Mouse (Mus musculus) hindbrain, embryonic 14.5 days (tissue): ENCODE measurements around the gene Cd36. TPM values are rescaled to one million over a fixed set of nuclear protein-coding genes. Genes with fewer than 3 reads are reported as not detected.

Experiments
- ATAC-seq: fragments of 200-750 bp; cut with Nextera tagmentation; 2 replicates; pipeline ENCODE4 v1.8.0; 2017; ENCODE audit warnings: moderate number of reproducible peaks, mild to moderate bottlenecking, moderate TSS enrichment, moderate library complexity; ENCODE audit not compliant: low FRiP score
- DNase-seq: peaks from one replicate; pipeline ENCODE4 v3.0.0-alpha.2; 2015; ENCODE audit warnings: low spot score
- H3K27ac ChIP-seq: fragments of 300-500 bp; sonication (generic); 2 replicates; pipeline ENCODE4 v1.5.1; 2014; ENCODE audit warnings: mild to moderate bottlenecking, moderate library complexity
- H3K27me3 ChIP-seq: fragments of 300-500 bp; sonication (generic); 2 replicates; pipeline ENCODE4 v1.6.1; 2014; ENCODE audit warnings: mild to moderate bottlenecking, low read length, mixed read lengths; ENCODE audit not compliant: control insufficient read depth, insufficient read depth
- H3K36me3 ChIP-seq: fragments of 300-500 bp; sonication (generic); replicated peaks from 2 replicates; pipeline ENCODE4 v1.6.1; 2014; ENCODE audit not compliant: control insufficient read depth, insufficient read depth
- H3K4me1 ChIP-seq: fragments of 300-500 bp; sonication (generic); replicated peaks from 2 replicates; pipeline ENCODE4 v1.6.1; 2014; ENCODE audit warnings: antibody characterized with exemption, low read length, mixed read lengths; ENCODE audit not compliant: control insufficient read depth, insufficient read depth
- H3K4me2 ChIP-seq: fragments of 300-500 bp; sonication (generic); replicated peaks from 2 replicates; pipeline ENCODE4 v1.6.1; 2014; ENCODE audit warnings: mild to moderate bottlenecking, moderate library complexity
- H3K4me3 ChIP-seq: fragments of 300-500 bp; sonication (generic); replicated peaks from 2 replicates; pipeline ENCODE4 v1.5.1; 2014; ENCODE audit warnings: mild to moderate bottlenecking, low read length
- H3K9ac ChIP-seq: fragments of 300-500 bp; sonication (generic); 2 replicates; pipeline ENCODE4 v1.6.1; 2014
- H3K9me3 ChIP-seq: fragments of 300-500 bp; sonication (generic); 2 replicates; pipeline ENCODE4 v1.6.1; 2016; ENCODE audit warnings: low read length; ENCODE audit not compliant: control insufficient read depth
- WGBS: fragments of 180-500 bp; shearing (Covaris S2); extraction: QIAGEN DNeasy Blood & Tissue Kit; methylation state at CpG from one replicate; pipeline ENCODE4 v1.1.7; 2014; 5-methylcytosine and 5-hydroxymethylcytosine counted together
- polyA plus RNA-seq: library from polyadenylated mRNA; unstranded; fragments of >200 nt; fragmentation: Nextera tagmentation; extraction: Ambion mirVana; gene quantifications from 2 replicates; pipeline ENCODE4 v1.2.1, GENCODE M21; 2014

Cd36 gene
- polyA plus RNA-seq, 1 experiment from 2014 or later = 7.2 TPM

GRCm38 (mm10) chr5:17770328-17770727, 118.3 kb downstream of the Cd36 start:
- Histone ChIP-seq H3K36me3 (no peaks in the 10 kb centered on the region), H3K9me3 (no peaks in the 10 kb centered on the region), H3K4me3 (no peak overlapping the region), H3K9ac (no peak overlapping the region), H3K4me1 (no peaks in the 10 kb centered on the region), H3K27ac (no peak overlapping the region), H3K27me3 (no peaks in the 10 kb centered on the region), H3K4me2 (no peak overlapping the region)
- no peak for ATAC-seq
- whole genome bisulfite sequencing = 99% methylated on average over 2 of the region's 2 CpGs
- no peak for DNase-seq

GRCm38 (mm10) chr5:17766006-17766677, 122.5 kb downstream of the Cd36 start:
- 61% methylated on average over 4 of the region's 4 CpGs for WGBS
- H3K27me3 ChIP-seq = no peaks in the 10 kb centered on the region
- no peak overlapping the region for H3K27ac ChIP-seq
- peak; percentile 69 for ATAC-seq
- no peaks in the 10 kb centered on the region for H3K9me3 ChIP-seq
- DNase-seq = peak; percentile 83
- no peak overlapping the region for H3K9ac ChIP-seq
- H3K36me3 ChIP-seq = no peaks in the 10 kb centered on the region
- H3K4me1 ChIP-seq = no peaks in the 10 kb centered on the region
- H3K4me2 ChIP-seq = no peak overlapping the region
- no peak overlapping the region for H3K4me3 ChIP-seq

- Histone ChIP-seq H3K9ac (no peak overlapping the region), H3K4me3 (no peak overlapping the region), H3K27me3 (no peaks in the 10 kb centered on the region), H3K9me3 (no peaks in the 10 kb centered on the region), H3K4me2 (no peak overlapping the region), H3K4me1 (no peaks in the 10 kb centered on the region), H3K27ac (no peak overlapping the region), H3K36me3 (no peaks in the 10 kb centered on the region)
- DNase-seq (no peak), ATAC-seq (no peak)
- 85% methylated on average over 7 of the region's 7 CpGs for WGBS
Observed at GRCm38 (mm10) chr5:17753471-17754005, 135.1 kb downstream of the Cd36 start.

- Histone ChIP-seq H3K27ac (no peak overlapping the region), H3K4me1 (no peaks in the 10 kb centered on the region), H3K36me3 (no peaks in the 10 kb centered on the region), H3K27me3 (no peaks in the 10 kb centered on the region), H3K4me2 (no peak overlapping the region), H3K9ac (no peak overlapping the region), H3K4me3 (no peak overlapping the region), H3K9me3 (no peaks in the 10 kb centered on the region)
- ATAC-seq (no peak), DNase-seq (no peak)
- 80% methylated on average over 3 of the region's 3 CpGs for WGBS
Observed at GRCm38 (mm10) chr5:17748293-17748692, 140.3 kb downstream of the Cd36 start.

GRCm38 (mm10) chr5:17747143-17747542, 141.5 kb downstream of the Cd36 start:
- DNase-seq (no peak), ATAC-seq (no peak)
- no peaks in the 10 kb centered on the region for H3K4me1 ChIP-seq
- H3K9ac ChIP-seq = no peak overlapping the region
- no peak overlapping the region for H3K27ac ChIP-seq
- no peaks in the 10 kb centered on the region for H3K9me3 ChIP-seq
- H3K27me3 ChIP-seq = no peaks in the 10 kb centered on the region
- 28% methylated on average over 5 of the region's 5 CpGs for WGBS
- H3K4me2 ChIP-seq = no peak overlapping the region
- H3K4me3 ChIP-seq = no peak overlapping the region
- H3K36me3 ChIP-seq = no peaks in the 10 kb centered on the region

GRCm38 (mm10) chr5:17746520-17746919, 142.1 kb downstream of the Cd36 start:
- ATAC-seq = no peak

GRCm38 (mm10) chr5:17739805-17740204, 148.8 kb downstream of the Cd36 start:
- DNase-seq = no peak
- no peak for ATAC-seq
- no peaks in the 10 kb centered on the region for H3K9me3 ChIP-seq
- H3K4me2 ChIP-seq = no peak overlapping the region
- H3K27me3 ChIP-seq = no peaks in the 10 kb centered on the region
- no peak overlapping the region for H3K9ac ChIP-seq
- no peaks in the 10 kb centered on the region for H3K36me3 ChIP-seq
- no peak overlapping the region for H3K27ac ChIP-seq
- H3K4me1 ChIP-seq = no peaks in the 10 kb centered on the region
- WGBS = 57% methylated on average over 3 of the region's 3 CpGs
- no peak overlapping the region for H3K4me3 ChIP-seq

More at GRCm38 (mm10) chr5:17746520-17746919, 142.1 kb downstream of the Cd36 start:
- Histone ChIP-seq H3K4me1 (no peaks in the 10 kb centered on the region), H3K9ac (no peak overlapping the region), H3K36me3 (no peaks in the 10 kb centered on the region), H3K4me3 (no peak overlapping the region), H3K9me3 (no peaks in the 10 kb centered on the region), H3K27me3 (no peaks in the 10 kb centered on the region), H3K4me2 (no peak overlapping the region), H3K27ac (no peak overlapping the region)
- DNase-seq = no peak

Other genes with a start within 250 kb of the Cd36 start
- not detected in 2 replicates for gene Gnat3, start 73.7 kb upstream of the Cd36 start, polyA plus RNA-seq